Mouse (Mus musculus): ENCODE data around the gene Hspa1a. TPM values are rescaled to one million over a fixed set of nuclear protein-coding genes. Genes with fewer than 3 reads are reported as not detected.
A peak's percentile ranks its signal among the peaks of the same experiment; 100 is the strongest.
"Not testable (repeated sequence)": the region's sequence is repeated elsewhere in the genome, so short reads cannot be mapped to it uniquely, and the experiment has no call there.

Hspa1a gene
- total RNA-seq, 2 experiments from 2014 or later, result 2.6 to 2.9 TPM

DNA sequence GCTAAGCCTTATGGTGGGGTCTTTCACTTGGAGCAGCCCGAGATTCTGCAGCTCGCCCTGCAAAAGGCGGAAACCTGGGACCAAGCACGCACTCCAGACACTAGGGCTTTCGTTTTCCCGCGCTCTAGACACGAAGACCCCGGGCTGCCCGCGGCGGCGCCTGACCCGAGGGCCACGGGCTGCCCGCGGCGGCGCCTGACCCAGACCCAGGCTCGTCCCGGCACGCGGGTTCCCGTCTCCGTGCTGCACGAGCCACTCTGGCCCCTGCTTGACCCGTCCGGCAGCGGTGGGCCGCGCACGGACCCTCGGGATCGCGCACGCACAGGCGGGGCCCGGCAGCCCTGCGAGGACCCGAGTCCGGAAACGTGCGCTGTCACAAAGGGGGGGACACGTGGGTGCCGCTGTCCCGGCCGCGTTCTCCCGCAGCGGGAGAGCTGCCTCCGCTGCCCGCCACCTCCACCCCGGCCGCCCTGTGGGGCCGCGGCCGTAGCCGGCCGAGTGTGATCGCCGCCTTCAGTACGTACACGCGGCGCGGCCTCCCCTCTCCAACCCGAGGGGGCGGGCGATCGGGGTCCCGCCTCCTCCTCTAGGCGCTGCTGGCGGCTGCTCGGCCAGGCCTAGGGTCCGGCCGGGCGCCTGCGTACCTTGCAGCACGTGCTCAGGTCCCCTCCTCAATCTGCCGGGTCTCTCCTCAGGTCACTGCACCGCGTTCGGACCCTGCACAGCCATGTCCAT lies 28.9 kb upstream of the Hspa1a start, which contains the start of gene Vars:
Gene Vars, plus strand, starts transcription at position 271 of the 735 bp plus-strand sequence.
- DNase-seq, result peak; percentile 91

DNA sequence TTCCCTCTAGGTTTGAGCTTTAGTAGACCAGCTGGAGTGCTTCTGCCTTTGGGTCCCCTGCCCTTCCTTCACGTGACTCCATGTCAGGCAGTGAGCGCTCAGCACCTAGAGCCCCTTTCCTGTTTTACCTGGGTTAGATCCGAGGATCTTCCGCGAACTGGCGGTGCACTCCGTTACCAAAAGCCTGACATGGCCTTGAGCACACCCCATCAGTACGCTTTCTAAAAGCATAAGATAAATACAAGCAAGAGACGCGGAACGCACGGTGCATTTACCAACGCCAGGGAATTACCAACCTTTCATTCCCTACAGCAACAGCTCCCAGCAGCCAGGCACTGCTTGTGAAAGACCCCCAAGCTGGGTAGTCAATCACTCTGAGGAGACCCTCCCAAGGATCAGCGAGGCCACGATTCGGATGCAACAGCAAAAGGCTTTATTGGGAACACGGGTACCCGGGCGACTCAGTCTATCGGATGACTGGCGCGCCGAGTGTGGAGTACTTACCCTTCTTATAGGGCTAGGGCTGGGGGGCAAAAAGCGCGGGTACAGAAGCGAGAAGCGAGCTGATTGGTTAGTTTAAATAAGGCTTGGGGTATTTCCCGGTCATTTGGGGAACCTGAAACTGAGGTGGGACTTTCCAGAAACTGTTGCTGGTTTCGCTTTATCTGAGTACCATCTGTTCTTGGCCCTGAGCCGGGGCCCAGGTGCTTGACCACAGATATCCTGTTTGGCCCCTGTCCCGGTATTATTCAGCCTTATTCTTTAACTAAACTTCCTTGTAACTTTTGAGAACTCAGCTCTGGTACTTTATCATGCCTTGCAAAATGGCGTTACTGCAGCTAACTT lies 28.1 kb upstream of the Hspa1a start:
- not testable (repeated sequence) for DNase-seq

DNA sequence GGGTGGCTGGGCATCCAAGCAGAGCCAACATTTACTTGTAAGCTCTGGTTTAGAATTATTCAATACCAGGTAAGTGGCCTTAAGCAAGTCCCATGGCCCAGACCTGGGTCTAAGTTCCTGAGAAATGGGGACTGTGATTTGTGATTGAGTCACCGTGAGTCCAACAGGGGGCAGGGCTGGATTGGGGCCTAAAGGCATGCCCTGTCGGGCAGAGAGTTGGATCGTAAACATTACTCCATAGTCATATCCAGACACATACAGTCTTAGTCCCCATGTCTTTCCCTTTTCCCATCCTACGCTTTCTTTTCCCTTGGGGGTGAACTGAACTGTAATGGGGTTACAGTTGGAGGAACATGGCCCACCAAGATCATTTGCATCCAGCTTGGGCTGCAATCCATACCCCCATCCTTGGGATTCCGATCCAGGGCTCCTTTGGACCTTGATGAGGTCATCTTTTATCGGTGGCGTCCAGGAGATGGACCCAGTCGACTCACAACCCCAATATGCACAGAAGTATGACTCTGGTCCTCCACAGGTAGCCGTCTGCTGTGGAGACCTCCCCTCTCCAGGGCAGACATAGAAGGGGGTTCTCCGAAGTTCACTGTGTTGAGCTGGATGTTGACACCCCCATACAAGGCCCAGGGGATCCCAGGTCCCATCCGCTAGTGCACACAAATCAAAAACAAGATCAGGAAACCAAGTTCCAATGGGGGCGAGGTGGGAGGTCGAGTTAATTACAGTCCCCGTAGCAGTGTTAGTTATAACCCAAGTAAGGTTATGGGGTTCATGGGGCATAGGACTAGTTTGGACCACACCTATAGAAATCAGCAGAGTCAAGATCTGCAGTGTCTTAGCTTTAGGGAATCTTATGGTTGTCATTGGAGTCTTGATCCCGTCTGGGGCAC lies 26.8 kb upstream of the Hspa1a start:
- no peak for DNase-seq

DNA sequence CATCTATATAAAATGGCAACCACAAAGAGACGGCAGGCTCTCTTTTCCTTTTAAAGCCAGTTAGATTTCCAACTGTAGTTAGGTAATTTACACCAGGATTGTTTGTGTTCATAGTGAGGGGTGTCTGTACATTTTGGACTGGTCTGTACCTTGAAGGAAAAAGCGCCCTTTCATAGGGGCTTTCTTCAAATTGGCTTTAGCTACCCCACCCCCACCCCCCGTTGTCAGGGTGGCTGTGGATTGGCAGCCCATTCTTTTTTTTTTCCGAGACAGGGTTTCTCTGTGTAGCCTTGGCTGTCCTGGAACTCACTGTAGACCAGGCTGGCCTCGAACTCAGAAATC lies 25.2 kb upstream of the Hspa1a start:
- no peak for DNase-seq

DNA sequence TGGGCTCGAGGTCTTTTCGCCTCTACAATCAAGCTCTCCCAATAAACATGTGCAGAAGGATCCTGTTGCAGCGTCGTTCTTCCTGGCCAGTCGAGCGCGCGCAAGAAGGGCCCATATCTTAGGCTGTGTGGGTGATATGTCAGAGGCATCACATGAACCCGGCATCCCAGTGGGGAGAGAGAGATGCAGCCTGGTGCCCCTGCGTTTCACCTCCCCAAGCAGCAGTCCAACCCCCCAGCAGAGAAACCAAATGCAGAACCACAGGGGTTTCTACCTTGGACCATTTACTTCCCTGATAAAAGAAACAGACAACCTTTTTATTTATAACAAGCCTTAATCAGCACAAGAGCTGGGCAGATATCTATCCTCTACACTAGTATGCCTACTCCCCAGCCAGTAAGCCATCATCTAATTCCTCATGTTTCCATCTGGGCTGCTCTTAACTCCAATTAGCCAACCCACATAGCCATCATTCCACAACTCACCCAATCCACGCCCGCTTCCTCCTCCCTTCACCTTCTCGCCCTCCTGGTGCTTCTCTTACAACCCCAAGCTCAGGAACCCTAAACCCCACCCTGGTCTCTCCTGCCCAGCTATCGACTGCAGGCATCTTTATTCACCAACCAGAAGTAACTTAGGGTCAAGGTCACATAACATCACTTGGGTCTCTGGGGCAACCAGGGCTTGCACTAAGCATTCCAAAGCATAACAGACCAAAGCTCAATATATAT lies 24.6 kb upstream of the Hspa1a start:
- DNase-seq, result no peak

DNA sequence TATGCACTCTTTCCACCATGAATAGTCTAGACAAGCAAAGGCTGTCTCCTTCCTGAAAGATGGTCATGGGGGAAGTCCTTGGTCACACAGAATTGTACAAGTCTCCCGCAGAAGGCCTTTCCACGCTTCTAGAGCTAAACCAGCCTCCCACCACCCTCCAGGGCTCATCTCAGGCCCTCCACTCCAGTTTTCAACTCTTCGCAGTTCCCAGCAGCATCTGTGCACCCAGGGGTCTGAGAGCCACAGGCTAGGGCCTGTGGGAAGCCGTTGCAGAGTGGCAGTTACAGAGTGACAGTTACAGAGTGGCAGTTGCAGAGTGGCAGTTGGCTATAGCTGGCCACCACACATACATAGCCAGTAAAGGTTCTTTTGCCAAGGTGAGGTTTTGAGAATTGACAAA lies 24.0 kb upstream of the Hspa1a start:
- DNase-seq, result not testable (repeated sequence)

DNA sequence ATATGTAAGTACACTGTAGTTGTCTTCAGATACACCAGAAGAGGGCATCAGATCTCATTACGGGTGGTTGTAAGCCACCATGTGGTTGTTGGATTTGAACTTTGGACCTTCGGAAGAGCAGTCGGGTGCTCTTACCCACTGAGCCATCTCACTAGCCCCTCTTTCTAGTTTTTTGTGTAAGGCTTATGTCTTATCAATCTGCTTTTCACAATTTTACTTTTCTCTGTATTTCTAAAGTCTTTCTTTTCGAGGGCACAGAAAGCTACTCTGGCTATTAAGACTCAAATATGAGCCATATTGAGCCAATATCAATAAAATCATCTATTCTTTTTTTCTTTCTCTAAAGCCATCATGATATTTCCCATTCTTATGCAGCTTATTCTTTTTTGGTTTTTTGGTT lies 23.2 kb upstream of the Hspa1a start:
- DNase-seq, result not testable (repeated sequence)

DNA sequence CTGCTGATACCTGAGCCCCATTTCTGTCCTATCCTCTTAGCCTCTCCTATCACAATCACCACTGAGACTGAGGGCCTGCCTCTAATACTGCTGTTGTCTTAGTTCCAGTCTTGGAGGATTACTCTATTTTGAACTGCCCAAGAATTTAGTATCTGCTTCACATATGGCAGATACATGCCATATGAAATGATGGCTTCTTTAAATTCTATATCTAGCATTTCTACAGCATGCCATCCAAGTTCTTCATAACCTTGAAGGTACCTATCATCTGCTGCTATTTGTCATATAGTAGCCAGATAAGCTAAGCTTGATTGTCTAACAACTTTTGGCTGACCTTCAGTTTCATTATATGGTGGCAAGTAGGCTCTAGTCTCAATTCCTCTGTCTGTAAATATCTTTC lies 22.8 kb upstream of the Hspa1a start:
- no peak for DNase-seq

DNA sequence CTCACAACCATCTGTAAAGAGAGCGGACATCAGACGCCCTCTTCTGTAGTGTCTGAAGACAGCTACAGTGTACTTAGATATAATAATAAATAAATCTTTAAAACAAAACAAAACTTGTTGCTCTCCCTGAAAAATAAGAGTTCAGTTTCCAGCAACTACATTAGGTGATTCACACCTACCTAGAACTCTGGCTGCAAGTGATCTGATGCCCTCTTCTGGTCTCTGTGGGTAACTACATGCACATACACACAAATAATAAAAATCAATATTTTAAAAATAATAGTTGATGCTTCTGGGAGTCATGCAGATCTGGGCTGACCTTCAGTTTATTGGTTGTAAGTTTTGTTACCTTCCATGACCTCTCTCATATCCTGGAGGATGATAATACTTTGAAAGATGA lies 12.3 kb upstream of the Hspa1a start:
- DNase-seq, result peak; percentile 32

DNA sequence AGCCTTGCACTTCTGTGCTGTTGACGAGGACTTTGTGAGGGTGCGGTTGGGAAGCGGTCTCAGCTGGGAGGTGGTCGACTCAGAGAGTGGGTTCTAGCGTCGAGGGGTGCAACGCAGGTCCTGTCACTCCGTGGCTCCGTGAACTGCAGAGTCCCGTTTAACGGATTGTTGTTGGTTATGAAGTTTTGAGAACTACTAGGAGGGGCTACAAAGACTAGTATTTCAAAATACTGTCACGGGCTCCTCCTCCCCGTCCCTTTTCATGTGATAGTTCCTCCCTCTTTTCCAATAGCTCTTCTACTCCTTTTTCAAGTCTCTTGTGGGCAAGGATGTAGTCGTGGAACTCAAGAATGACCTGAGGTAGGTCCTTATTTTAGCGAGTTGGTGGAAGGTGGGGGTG lies 10.4 kb upstream of the Hspa1a start:
- no peak for DNase-seq

DNA sequence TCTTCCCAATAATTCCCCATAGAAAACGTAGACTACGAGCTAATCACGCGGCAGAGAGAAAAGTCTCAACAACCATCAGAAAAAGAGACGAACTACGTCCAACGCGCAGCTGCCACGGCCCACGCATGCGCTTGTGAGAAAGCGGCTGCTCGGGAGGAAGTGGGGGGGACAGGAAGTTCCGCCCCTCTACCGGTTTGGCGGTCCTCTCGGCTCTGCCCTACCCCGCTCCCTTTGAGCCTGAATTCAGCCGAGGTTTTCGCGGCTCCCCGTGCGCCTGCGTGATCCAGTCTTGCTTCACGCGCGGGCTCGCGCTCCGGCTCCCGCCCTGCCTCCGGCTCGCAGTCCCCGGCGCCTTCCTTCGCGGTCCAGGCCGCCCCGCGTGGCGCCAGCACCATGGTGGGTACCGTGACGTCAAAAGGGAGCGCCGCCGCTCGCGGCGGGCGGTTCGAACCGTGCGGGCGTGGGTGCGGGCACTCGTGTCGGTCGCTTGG lies 9.8 kb upstream of the Hspa1a start, which contains the start of gene Lsm2:
Gene Lsm2, plus strand, starts transcription at position 173 of the 491 bp plus-strand sequence.
- DNase-seq, result peak; percentile 92

DNA sequence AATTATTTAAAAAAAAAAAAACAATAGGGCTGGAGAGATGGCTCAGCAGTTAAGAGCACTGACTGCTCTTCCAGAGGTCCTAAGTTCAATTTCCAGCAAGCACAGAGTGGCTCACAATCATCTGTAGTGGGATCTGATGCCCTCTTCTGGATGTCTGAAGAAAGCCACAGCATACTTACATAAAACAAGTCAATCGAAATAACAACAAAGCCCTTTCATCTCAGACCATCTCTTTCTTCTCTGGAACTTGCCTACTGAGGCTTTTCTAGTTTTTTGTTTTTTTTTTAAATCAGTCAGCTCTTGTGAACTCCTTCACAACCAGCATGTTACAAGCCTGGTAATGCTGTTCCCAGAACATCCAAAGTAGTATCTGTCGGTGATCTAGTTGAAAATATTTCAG lies 8.7 kb upstream of the Hspa1a start:
- peak; percentile 43 for DNase-seq

DNA sequence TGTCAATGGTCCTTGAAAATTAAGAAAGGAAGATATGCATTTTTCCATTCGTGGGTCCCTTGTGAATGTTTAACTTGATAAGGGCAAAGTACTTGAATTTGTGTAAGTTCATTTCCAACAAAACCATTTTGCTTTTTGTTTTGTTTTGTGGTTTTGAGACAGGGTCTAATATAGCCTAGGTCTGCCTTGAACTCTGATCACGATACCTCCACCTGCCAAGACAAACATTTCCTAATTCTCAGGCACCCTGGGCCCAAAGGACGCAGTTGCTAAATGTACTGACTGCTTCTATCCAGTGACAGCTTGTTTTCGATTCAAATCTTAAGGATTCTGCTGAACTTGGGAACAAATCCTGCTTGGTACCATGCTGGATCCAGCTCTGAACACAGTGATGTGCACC lies 7.7 kb upstream of the Hspa1a start:
- DNase-seq, result no peak

DNA sequence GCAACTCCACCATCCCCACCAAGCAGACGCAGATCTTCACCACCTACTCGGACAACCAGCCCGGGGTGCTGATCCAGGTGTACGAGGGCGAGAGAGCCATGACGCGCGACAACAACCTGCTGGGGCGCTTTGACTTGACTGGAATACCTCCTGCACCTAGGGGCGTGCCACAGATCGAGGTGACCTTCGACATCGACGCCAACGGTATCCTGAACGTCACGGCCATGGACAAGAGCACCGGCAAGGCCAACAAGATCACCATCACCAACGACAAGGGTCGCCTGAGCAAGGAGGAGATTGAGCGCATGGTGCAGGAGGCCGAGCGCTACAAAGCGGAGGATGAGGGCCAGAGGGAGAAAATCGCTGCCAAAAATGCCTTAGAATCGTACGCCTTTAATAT lies 6.3 kb upstream of the Hspa1a start:
- DNase-seq, result no peak

DNA sequence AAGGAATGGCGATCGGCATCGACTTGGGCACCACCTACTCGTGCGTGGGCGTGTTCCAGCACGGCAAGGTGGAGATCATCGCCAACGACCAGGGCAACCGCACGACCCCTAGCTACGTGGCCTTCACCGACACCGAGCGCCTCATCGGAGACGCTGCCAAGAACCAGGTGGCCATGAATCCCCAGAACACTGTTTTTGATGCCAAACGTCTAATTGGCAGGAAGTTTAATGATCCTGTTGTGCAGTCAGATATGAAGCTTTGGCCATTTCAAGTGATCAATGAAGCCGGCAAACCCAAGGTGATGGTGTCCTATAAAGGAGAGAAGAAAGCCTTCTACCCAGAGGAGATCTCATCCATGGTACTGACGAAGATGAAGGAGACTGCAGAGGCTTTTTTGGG lies 5.0 kb upstream of the Hspa1a start:
- DNase-seq, result no peak

DNA sequence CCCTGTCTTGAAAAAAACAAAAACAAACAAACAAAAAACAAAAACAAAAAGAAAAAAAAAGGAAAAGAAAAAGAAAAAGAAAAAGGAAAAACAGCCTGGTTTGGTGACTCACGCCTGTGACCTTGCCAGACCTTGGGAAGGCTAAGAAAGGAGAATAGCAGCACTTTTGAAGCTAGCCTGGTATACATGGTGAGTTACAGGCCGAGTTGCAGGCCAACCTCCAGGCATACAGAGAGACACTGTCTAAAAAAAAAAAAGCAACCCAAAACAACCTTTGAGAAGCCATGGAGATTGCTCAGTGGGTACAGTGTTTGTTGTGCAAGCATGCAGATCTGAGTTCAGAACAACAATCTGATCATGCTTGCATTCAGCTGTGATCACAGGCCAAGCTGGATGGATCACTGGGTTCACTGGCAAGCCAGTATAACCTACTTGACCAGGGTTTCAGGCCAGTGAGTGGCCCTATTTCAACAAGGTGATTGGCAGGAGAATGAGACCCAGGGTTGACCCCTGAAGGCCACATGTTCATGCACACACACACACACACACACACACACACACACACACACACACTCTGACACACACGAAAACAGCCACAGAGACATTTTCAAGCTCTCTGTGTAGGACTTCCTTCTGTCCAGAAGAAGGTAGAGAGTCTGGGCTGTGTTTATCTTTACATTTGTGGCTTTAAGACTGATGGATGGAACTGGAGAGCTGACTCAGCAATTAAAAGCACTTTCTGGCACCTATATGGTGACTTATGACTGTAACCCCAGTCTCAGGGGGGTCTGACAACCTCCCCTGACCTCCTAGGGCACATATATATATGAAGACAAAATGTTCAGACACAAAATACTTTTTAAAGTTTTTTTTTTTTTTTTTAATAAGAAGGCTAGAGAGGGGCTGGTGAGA lies 3.9 kb upstream of the Hspa1a start:
- DNase-seq, result no peak

DNA sequence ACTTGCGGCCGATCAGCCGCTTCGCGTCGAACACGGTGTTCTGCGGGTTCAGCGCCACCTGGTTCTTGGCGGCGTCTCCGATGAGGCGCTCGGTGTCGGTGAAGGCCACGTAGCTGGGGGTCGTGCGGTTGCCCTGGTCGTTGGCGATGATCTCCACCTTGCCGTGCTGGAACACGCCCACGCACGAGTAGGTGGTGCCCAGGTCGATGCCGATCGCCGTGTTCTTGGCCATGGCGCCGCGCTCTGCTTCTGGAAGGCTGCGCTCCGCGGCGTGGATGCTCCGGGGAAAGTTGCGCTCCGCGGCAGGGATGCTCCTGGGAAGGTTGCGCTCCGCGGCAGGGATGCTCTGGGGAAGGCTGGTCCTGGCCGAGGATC lies 275 bp downstream of the Hspa1a start:
- not testable (repeated sequence) for DNase-seq

DNA sequence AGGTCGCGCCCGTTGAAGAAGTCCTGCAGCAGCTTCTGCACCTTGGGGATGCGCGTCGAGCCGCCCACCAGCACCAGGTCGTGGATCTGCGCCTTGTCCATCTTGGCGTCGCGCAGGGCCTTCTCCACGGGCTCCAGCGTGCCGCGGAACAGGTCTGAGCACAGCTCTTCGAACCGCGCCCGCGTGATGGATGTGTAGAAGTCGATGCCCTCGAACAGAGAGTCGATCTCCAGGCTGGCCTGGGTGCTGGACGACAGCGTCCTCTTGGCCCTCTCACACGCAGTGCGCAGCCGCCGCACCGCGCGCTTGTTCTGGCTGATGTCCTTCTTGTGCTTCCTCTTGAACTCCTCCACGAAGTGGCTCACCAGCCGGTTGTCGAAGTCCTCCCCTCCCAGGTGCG lies 1.1 kb downstream of the Hspa1a start:
- DNase-seq, result not testable (repeated sequence)

DNA sequence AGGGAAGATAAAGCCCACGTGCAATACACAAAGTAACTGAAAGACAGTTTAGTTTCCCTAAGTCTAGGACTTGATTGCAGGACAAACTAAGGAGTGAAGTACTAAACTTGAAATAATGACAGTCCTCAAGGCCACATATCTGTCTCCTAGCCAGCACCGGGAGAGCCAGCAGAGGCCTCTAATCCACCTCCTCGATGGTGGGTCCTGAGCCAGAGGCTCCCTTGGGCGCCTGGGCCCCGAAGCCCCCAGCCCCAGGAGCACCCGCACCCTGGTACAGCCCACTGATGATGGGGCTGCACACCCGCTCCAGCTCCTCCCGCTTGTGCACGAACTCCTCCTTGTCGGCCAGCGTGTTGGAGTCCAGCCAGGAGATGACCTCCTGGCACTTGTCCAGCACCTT lies 2.1 kb downstream of the Hspa1a start, which contains the start of gene Gm20481:
Gene Gm20481, plus strand, starts transcription at position 91 of the 400 bp plus-strand sequence.
- not testable (repeated sequence) for DNase-seq

DNA sequence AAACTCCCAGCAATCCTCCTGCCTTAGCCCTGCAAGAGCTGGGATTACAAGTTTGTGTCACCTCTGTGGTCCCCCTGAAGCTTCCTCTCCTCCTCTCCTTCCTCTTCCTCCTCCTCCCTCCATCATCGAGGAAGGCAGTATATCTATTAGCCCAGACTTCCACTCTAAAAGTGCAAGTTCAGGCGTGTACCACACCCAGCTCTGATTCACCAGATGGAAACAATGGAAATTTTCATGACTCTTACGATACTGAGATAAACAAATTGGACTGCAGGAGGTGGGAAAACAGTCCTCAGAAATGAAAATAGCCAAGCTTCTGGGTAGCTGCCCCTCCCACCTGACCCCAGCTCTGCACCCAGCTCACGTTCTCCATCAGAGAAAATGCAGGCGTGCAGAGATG lies 6.3 kb downstream of the Hspa1a start:
- DNase-seq, result no peak

DNA sequence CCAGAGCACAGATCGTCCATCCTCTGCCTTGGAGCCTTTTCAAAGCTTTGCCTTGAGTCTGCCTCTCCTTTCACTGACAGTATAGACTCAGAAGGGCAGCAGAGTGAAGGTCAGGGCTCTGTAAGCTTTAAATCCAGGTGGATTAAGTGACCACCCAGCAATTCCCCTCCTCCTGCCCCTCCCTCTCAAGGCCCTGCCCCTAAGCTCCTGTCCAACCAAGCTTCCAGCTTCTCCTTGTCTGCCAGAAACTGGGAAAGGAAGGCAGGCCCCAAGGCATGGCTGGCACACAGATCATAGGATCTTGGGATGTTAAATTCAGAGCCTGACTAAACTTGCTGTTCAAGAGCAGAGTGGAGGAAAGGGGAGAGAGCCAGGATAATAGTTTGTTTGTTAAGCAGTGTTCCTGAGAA lies 7.3 kb downstream of the Hspa1a start:
- DNase-seq, result no peak
